Mouse (Mus musculus): ENCODE measurements around the gene Oxa1l. TPM values are rescaled to one million over a fixed set of nuclear protein-coding genes. Genes with fewer than 3 reads are reported as not detected.

Gene Oxa1l
- polyA plus RNA-seq, 1 experiment from 2014 or later: 33.7 TPM

Other genes with a start within 250 kb of the Oxa1l start
- gene Dad1, start 106.7 kb upstream of the Oxa1l start, polyA plus RNA-seq (2015; fragmentation: Nextera tagmentation; extraction: Ambion mirVana): 391 and 448 TPM in 2 replicates
- 51.7 and 57.0 TPM in 2 replicates for gene Abhd4, start 106.6 kb upstream of the Oxa1l start, polyA plus RNA-seq (2015; fragmentation: Nextera tagmentation; extraction: Ambion mirVana)
- not detected in 2 replicates for gene Olfr49, start 75.9 kb upstream of the Oxa1l start, polyA plus RNA-seq (2015; fragmentation: Nextera tagmentation; extraction: Ambion mirVana)
- 19.0 and 23.0 TPM in 2 replicates for gene Slc7a7, start 56.9 kb downstream of the Oxa1l start, polyA plus RNA-seq (2015; fragmentation: Nextera tagmentation; extraction: Ambion mirVana)
- 206 and 264 TPM in 2 replicates for gene Mrpl52, start 66.1 kb downstream of the Oxa1l start, polyA plus RNA-seq (2015; fragmentation: Nextera tagmentation; extraction: Ambion mirVana)
- 120 and 126 TPM in 2 replicates for gene Mmp14, start 70.8 kb downstream of the Oxa1l start, polyA plus RNA-seq (2015; fragmentation: Nextera tagmentation; extraction: Ambion mirVana)
- 39.6 and 40.3 TPM in 2 replicates for gene Lrp10, start 103.3 kb downstream of the Oxa1l start, polyA plus RNA-seq (2015; fragmentation: Nextera tagmentation; extraction: Ambion mirVana)
- 1.5 TPM in 2 replicates for gene Rem2, start 115.3 kb downstream of the Oxa1l start, polyA plus RNA-seq (2015; fragmentation: Nextera tagmentation; extraction: Ambion mirVana)
- 66.5 and 71.1 TPM in 2 replicates for gene Prmt5, start 156.7 kb downstream of the Oxa1l start, polyA plus RNA-seq (2015; fragmentation: Nextera tagmentation; extraction: Ambion mirVana)
- 39.0 and 44.4 TPM in 2 replicates for gene Haus4, start 193.8 kb downstream of the Oxa1l start, polyA plus RNA-seq (2015; fragmentation: Nextera tagmentation; extraction: Ambion mirVana)
- 19.5 and 20.6 TPM in 2 replicates for gene Ajuba, start 216.7 kb downstream of the Oxa1l start, polyA plus RNA-seq (2015; fragmentation: Nextera tagmentation; extraction: Ambion mirVana)
- 8.2 and 9.0 TPM in 2 replicates for gene 4931414P19Rik, start 245.2 kb downstream of the Oxa1l start, polyA plus RNA-seq (2015; fragmentation: Nextera tagmentation; extraction: Ambion mirVana)